Mouse (Mus musculus) limb, embryonic 14.5 days (tissue): Measurements from ENCODE around the gene Snx5. TPM values are rescaled to one million over a fixed set of nuclear protein-coding genes. Genes with fewer than 3 reads are reported as not detected.

Experiments
- ATAC-seq: fragments of 200-750 bp; cut with Nextera tagmentation; 2 replicates; pipeline ENCODE4 v1.8.0; 2017; ENCODE audit warnings: low read depth, moderate number of reproducible peaks, moderate TSS enrichment; ENCODE audit not compliant: low FRiP score
- DNase-seq: peaks from one replicate; pipeline ENCODE4 v3.0.0-alpha.2; 2015; ENCODE audit warnings: low spot score
- H3K27ac ChIP-seq: fragments of 300-500 bp; sonication (generic); replicated peaks from 2 replicates; pipeline ENCODE4 v1.5.1; 2014; ENCODE audit warnings: low read depth, mild to moderate bottlenecking, low read length, moderate library complexity, mixed read lengths
- H3K27me3 ChIP-seq: fragments of 300-500 bp; sonication (generic); 2 replicates; pipeline ENCODE4 v1.6.1; 2014; ENCODE audit warnings: low read length, mixed read lengths; ENCODE audit not compliant: control insufficient read depth, insufficient read depth
- H3K36me3 ChIP-seq: fragments of 300-500 bp; sonication (generic); 2 replicates; pipeline ENCODE4 v1.6.1; 2014; ENCODE audit warnings: mild to moderate bottlenecking, low read length, moderate library complexity, mixed read lengths; ENCODE audit not compliant: control insufficient read depth, insufficient read depth
- H3K4me1 ChIP-seq: fragments of 300-500 bp; sonication (generic); 2 replicates; pipeline ENCODE4 v1.6.1; 2014; ENCODE audit warnings: antibody characterized with exemption, low read length, mixed read lengths; ENCODE audit not compliant: control insufficient read depth, insufficient read depth
- H3K4me2 ChIP-seq: fragments of 300-500 bp; sonication (generic); replicated peaks from 2 replicates; pipeline ENCODE4 v1.6.1; 2014; ENCODE audit warnings: low read depth, mild to moderate bottlenecking, low read length, moderate library complexity; ENCODE audit not compliant: severe bottlenecking
- H3K4me3 ChIP-seq: fragments of 300-500 bp; sonication (generic); replicated peaks from 2 replicates; pipeline ENCODE4 v1.5.1; 2014; ENCODE audit warnings: low read length
- H3K9ac ChIP-seq: fragments of 300-500 bp; sonication (generic); 2 replicates; pipeline ENCODE4 v1.6.1; 2014; ENCODE audit warnings: mild to moderate bottlenecking, low read depth, low read length, moderate library complexity; ENCODE audit not compliant: severe bottlenecking
- H3K9me3 ChIP-seq: fragments of 300-500 bp; sonication (generic); 2 replicates; pipeline ENCODE4 v1.6.1; 2016; ENCODE audit warnings: low read length; ENCODE audit not compliant: control insufficient read depth
- POLR2A ChIP-seq: fragments of 200-500 bp; IDR thresholded peaks from 2 replicates; pipeline ENCODE4 v1.8.0; 2012; ENCODE audit warnings: inconsistent platforms, mild to moderate bottlenecking, moderate library complexity, borderline replicate concordance; ENCODE audit not compliant: insufficient read depth, insufficient read length; ENCODE audit errors: extremely low read depth
- WGBS: fragments of 180-500 bp; shearing (Covaris S2); extraction: QIAGEN DNeasy Blood & Tissue Kit; methylation state at CpG from one replicate; pipeline ENCODE4 v1.1.7; 2014; 5-methylcytosine and 5-hydroxymethylcytosine counted together
- polyA plus RNA-seq, 2 experiments: library from polyadenylated mRNA; depleted of rRNA in 1 of 2; stranded (reverse) in 1 of 2; unstranded in 1 of 2; fragments of >200 nt; fragmentation: Nextera tagmentation in 1 of 2; extraction: Ambion mirVana in 1 of 2; gene quantifications; 2 replicates each; pipeline versions ENCODE4 v1.2.1 to v1.2.3; 2012 to 2014

The Snx5 gene
- polyA plus RNA-seq, 2 experiments, result 130 to 153 TPM

- 19% methylated on average over 4 of the region's 4 CpGs for whole genome bisulfite sequencing
- H3K36me3 ChIP-seq, result peaks cover 46% of the 10 kb centered on the region
- TF ChIP-seq POLR2A, result no peak
- no peak overlapping the region for H3K4me2 ChIP-seq
- H3K27ac ChIP-seq, result no peak overlapping the region
- DNase-seq (no peak), ATAC-seq (no peak)
- no peak overlapping the region for H3K4me3 ChIP-seq
- H3K9me3 ChIP-seq, result no peaks in the 10 kb centered on the region
- H3K27me3 ChIP-seq, result no peaks in the 10 kb centered on the region
- peaks cover 15% of the 10 kb centered on the region for H3K4me1 ChIP-seq
- H3K9ac ChIP-seq, result no peak overlapping the region
Observed at GRCm38 (mm10) chr2:144248613-144249376, 21.9 kb downstream of the Snx5 start.

GRCm38 (mm10) chr2:144247337-144247978, 23.2 kb downstream of the Snx5 start:
- Histone ChIP-seq H3K4me1 (peaks cover 15% of the 10 kb centered on the region), H3K4me2 (no peak overlapping the region), H3K4me3 (no peak overlapping the region), H3K27ac (no peak overlapping the region), H3K9me3 (no peaks in the 10 kb centered on the region), H3K9ac (no peak overlapping the region), H3K36me3 (peaks cover 33% of the 10 kb centered on the region), H3K27me3 (no peaks in the 10 kb centered on the region)
- ATAC-seq (peak; percentile 14; the same call in 1 of the 2 replicates), DNase-seq (no peak)
- TF ChIP-seq POLR2A, result no peak
- 41% methylated on average over 5 of the region's 5 CpGs for WGBS

- Histone ChIP-seq H3K27me3 (no peaks in the 10 kb centered on the region), H3K4me1 (peaks cover 15% of the 10 kb centered on the region), H3K36me3 (peaks cover 23% of the 10 kb centered on the region), H3K9me3 (no peaks in the 10 kb centered on the region), H3K4me2 (no peak overlapping the region), H3K9ac (no peak overlapping the region), H3K4me3 (no peak overlapping the region), H3K27ac (no peak overlapping the region; the same call in 1 of the 2 replicates)
- ATAC-seq, result peak; percentile 16; the same call in 1 of the 2 replicates
- 53% methylated on average over 2 of the region's 2 CpGs for WGBS
- no peak for DNase-seq
- TF ChIP-seq POLR2A, result no peak
Observed at GRCm38 (mm10) chr2:144246270-144246669, 24.4 kb downstream of the Snx5 start.

- H3K4me2 ChIP-seq, result no peak overlapping the region
- H3K27ac ChIP-seq, result peak overlapping the region; percentile 63; the same call in 1 of the 2 replicates
- no peaks in the 10 kb centered on the region for H3K27me3 ChIP-seq
- peak; percentile 25 for DNase-seq
- 23% methylated on average over 7 of the region's 7 CpGs for WGBS
- H3K9me3 ChIP-seq, result no peaks in the 10 kb centered on the region
- no peak overlapping the region for H3K4me3 ChIP-seq
- no peak overlapping the region for H3K9ac ChIP-seq
- H3K4me1 ChIP-seq, result peaks cover 22% of the 10 kb centered on the region
- peaks cover 15% of the 10 kb centered on the region for H3K36me3 ChIP-seq
- ATAC-seq, result peak; percentile 27; the same call in 1 of the 2 replicates
- TF ChIP-seq POLR2A, result no peak
Observed at GRCm38 (mm10) chr2:144245464-144245863, 25.2 kb downstream of the Snx5 start.

GRCm38 (mm10) chr2:144240095-144240899, 30.4 kb downstream of the Snx5 start:
- WGBS, result 58% methylated on average over 3 of the region's 3 CpGs
- H3K27me3 ChIP-seq, result no peaks in the 10 kb centered on the region
- no peak overlapping the region for H3K9ac ChIP-seq
- H3K27ac ChIP-seq, result 0 out of 2 replicates have a peak overlapping the region, but pooled peaks have one; percentile 43
- H3K4me3 ChIP-seq, result no peak overlapping the region
- TF ChIP-seq POLR2A, result no peak
- H3K4me1 ChIP-seq, result peaks cover 31% of the 10 kb centered on the region
- no peak overlapping the region for H3K4me2 ChIP-seq
- DNase-seq (peak; percentile 77), ATAC-seq (peak; percentile 78)
- H3K9me3 ChIP-seq, result no peaks in the 10 kb centered on the region
- H3K36me3 ChIP-seq, result no peaks in the 10 kb centered on the region
